Mouse (Mus musculus) thymus, adult 2 months (tissue): ENCODE results near the gene Slco3a1. TPM values are rescaled to one million over a fixed set of nuclear protein-coding genes. Genes with fewer than 3 reads are reported as not detected.

Experiments used
- DNase-seq: peaks from one replicate; pipeline ENCODE4 v3.0.0; 2021
- H3K27ac ChIP-seq: fragments of 200-500 bp; 2 replicates; pipeline ENCODE4 v1.5.1; 2012; ENCODE audit warnings: low read length, control low read depth; ENCODE audit not compliant: control insufficient read depth, insufficient read depth
- H3K27me3 ChIP-seq: fragments of 200-500 bp; 2 replicates; pipeline ENCODE4 v1.6.1; 2012; ENCODE audit warnings: mild to moderate bottlenecking, low read length, moderate library complexity, mixed read lengths; ENCODE audit not compliant: control insufficient read depth, insufficient read depth
- H3K36me3 ChIP-seq: fragments of 200-500 bp; 2 replicates; pipeline ENCODE4 v1.6.1; 2012; ENCODE audit warnings: mild to moderate bottlenecking, low read length, moderate library complexity; ENCODE audit not compliant: control insufficient read depth, insufficient read depth
- H3K4me1 ChIP-seq: fragments of 200-500 bp; replicated peaks from 2 replicates; pipeline ENCODE4 v1.6.1; 2012; ENCODE audit warnings: low read length; ENCODE audit not compliant: control insufficient read depth, insufficient read depth
- H3K4me3 ChIP-seq: fragments of 200-500 bp; 2 replicates; pipeline ENCODE4 v1.5.1; 2012; ENCODE audit warnings: mild to moderate bottlenecking, low read length, control low read depth, moderate library complexity; ENCODE audit not compliant: control insufficient read depth, insufficient read depth
- CTCF ChIP-seq: fragments of 200-500 bp; IDR thresholded peaks from 2 replicates; pipeline ENCODE4 v1.5.1; 2012; ENCODE audit warnings: mild to moderate bottlenecking, control low read depth, low read length, moderate library complexity, borderline replicate concordance; ENCODE audit not compliant: control insufficient read depth, poor library complexity, insufficient read depth; ENCODE audit errors: extremely low read depth
- POLR2A ChIP-seq: fragments of 200-500 bp; IDR thresholded peaks from 2 replicates; pipeline ENCODE4 v1.6.1; 2012; ENCODE audit warnings: mild to moderate bottlenecking, low read length, control low read depth, moderate library complexity; ENCODE audit not compliant: control insufficient read depth, poor library complexity, insufficient read depth; ENCODE audit errors: extremely low read depth
- WGBS: fragments of 180-500 bp; shearing (Covaris S2); methylation state at CpG from one replicate; pipeline ENCODE4 v1.1.7; 2018; 5-methylcytosine and 5-hydroxymethylcytosine counted together
- polyA plus RNA-seq: library from polyadenylated mRNA; depleted of rRNA; stranded (reverse); fragments of >200 nt; gene quantifications from 2 replicates; pipeline ENCODE4 v1.2.3, GENCODE M21; 2012

The Slco3a1 gene
- polyA plus RNA-seq, 1 experiment = 86.0 TPM

GRCm38 (mm10) chr7:74399729-74400128 lies 154.9 kb downstream of the Slco3a1 start:
- no peaks in the 10 kb centered on the region for H3K4me1 ChIP-seq
- no peak for DNase-seq
- H3K27me3 ChIP-seq = no peaks in the 10 kb centered on the region
- no peaks in the 10 kb centered on the region for H3K36me3 ChIP-seq
- WGBS = 96% methylated on average over 6 of the region's 6 CpGs
- no peak overlapping the region for H3K27ac ChIP-seq
- no peak overlapping the region for H3K4me3 ChIP-seq
- TF ChIP-seq POLR2A = no peak

DNA sequence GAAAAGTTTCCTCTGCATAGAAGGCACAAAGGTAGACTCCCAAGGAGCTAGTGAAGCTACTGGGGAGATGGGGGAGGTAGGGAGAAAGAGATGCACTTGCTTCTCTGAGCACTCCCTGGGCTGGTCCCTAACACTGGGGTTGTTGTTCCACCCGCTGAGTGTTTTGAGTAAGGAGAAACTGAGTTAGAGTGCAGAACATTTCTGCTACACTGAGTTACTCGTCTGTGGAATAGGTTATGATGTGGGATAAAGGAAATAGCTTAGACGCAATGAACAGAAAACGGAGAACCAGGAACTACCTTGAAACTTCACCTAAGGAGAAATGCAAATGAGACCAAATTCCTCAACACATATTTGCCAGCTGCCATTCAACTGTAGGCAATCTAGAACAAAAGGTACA lies 155.4 kb downstream of the Slco3a1 start:
- Histone ChIP-seq H3K4me3 (no peak overlapping the region), H3K36me3 (no peaks in the 10 kb centered on the region), H3K4me1 (no peaks in the 10 kb centered on the region), H3K27me3 (no peaks in the 10 kb centered on the region), H3K27ac (no peak overlapping the region)
- WGBS = 98% methylated on average over 4 of the region's 4 CpGs
- TF ChIP-seq POLR2A = no peak
- no peak for TF ChIP-seq CTCF
- no peak for DNase-seq

- WGBS = 93% methylated on average over 2 of the region's 2 CpGs
- TF ChIP-seq POLR2A = no peak
- Histone ChIP-seq H3K4me1 (no peaks in the 10 kb centered on the region), H3K4me3 (no peak overlapping the region), H3K27me3 (no peaks in the 10 kb centered on the region), H3K36me3 (no peaks in the 10 kb centered on the region), H3K27ac (no peak overlapping the region)
- DNase-seq = no peak
Observed at GRCm38 (mm10) chr7:74398326-74398725, 156.3 kb downstream of the Slco3a1 start.

- no peak for TF ChIP-seq POLR2A
- no peak for TF ChIP-seq CTCF
- Histone ChIP-seq H3K27me3 (no peaks in the 10 kb centered on the region), H3K4me3 (no peak overlapping the region), H3K27ac (no peak overlapping the region), H3K36me3 (no peaks in the 10 kb centered on the region), H3K4me1 (no peaks in the 10 kb centered on the region)
- 92% methylated on average over 5 of the region's 5 CpGs for WGBS
- no peak for DNase-seq
Observed at GRCm38 (mm10) chr7:74391451-74391873, 163.1 kb downstream of the Slco3a1 start.

- TF ChIP-seq CTCF (no peak), POLR2A (no peak)
- Histone ChIP-seq H3K27ac (no peak overlapping the region), H3K4me1 (no peaks in the 10 kb centered on the region), H3K4me3 (no peak overlapping the region), H3K27me3 (no peaks in the 10 kb centered on the region), H3K36me3 (no peaks in the 10 kb centered on the region)
- DNase-seq = no peak
- 81% methylated on average over 2 of the region's 2 CpGs for WGBS
Observed at GRCm38 (mm10) chr7:74389570-74389969, 165.0 kb downstream of the Slco3a1 start.

DNA sequence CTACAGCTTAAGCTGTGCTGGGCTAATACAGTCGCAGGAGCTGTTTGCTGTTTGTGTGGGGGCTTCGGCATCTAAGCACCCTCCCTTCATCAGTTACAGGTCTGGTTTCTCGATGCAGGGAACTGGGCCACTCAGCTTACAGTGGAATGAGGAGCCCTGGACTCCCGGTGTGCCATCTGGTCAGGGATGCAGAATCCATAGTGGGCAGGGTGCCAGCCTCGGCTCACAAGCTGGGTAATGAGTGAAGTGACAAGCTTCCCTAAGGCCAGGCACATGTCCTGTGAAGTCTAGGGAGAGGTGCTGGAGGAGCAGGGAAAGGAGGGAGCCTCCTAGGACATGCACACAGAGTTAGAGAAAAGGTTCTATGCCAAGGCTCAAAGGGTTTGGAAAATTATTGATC lies 168.3 kb downstream of the Slco3a1 start:
- Histone ChIP-seq H3K27me3 (no peaks in the 10 kb centered on the region), H3K4me3 (no peak overlapping the region), H3K4me1 (no peaks in the 10 kb centered on the region), H3K36me3 (no peaks in the 10 kb centered on the region), H3K27ac (no peak overlapping the region)
- DNase-seq = no peak
- 96% methylated on average over 5 of the region's 5 CpGs for WGBS
- TF ChIP-seq CTCF (no peak), POLR2A (no peak)

DNA sequence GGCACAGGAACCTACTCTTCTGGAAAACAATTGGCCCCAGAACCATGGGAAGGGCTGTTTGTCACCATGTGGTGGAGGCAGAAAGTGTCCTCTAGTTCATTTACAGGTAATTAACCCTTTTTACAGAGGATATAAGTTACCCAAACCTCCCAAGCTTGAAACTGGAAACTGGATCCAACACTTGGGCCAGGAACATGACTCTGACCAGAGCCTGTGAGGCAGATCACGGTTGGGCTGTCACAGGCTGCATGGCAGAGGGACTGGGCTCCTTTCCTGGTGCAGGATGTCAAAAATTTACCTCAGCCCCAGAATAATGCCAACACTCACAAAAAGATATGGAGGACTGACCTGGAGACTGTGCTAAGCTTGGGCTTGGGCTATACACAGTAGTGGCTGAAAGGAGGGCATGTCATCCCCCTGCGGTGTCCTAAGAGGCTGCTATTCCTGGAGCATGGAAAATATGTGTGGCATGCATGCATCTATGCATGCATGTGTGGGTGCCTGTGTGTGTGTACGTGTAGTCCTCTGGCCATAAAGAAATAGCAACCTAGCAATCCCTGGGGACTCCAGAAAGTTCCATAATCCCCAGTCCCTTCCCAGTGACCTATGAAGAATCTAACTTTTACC lies 171.4 kb downstream of the Slco3a1 start:
- no peak for DNase-seq
- Histone ChIP-seq H3K4me1 (no peaks in the 10 kb centered on the region), H3K36me3 (no peaks in the 10 kb centered on the region), H3K27ac (no peak overlapping the region), H3K4me3 (no peak overlapping the region), H3K27me3 (no peaks in the 10 kb centered on the region)
- TF ChIP-seq POLR2A = no peak
- TF ChIP-seq CTCF = no peak
- 95% methylated on average over 3 of the region's 3 CpGs for WGBS
